Mouse (Mus musculus) CH12.LX (cell line): ENCODE data around the gene Ung. TPM values are rescaled to one million over a fixed set of nuclear protein-coding genes. Genes with fewer than 3 reads are reported as not detected.
A peak's percentile ranks its signal among the peaks of the same experiment; 100 is the strongest.

Experiments used
- DNase-seq: peaks from one replicate; pipeline ENCODE4 v3.0.0-alpha.2; 2013; ENCODE audit errors: extremely low read depth
- H3K27ac ChIP-seq: 2 replicates; pipeline ENCODE4 v1.5.1; 2012; ENCODE audit warnings: low read depth, mild to moderate bottlenecking, control low read depth, moderate library complexity; ENCODE audit not compliant: insufficient read depth
- H3K27me3 ChIP-seq: replicated peaks from 2 replicates; pipeline ENCODE3; 2012; ENCODE audit warnings: inconsistent platforms
- H3K36me3 ChIP-seq, 2 experiments: replicated peaks in 1 of 2; 2 replicates each; pipeline versions ENCODE3 to v1.6.1; 2012; ENCODE audit warnings: inconsistent platforms in 1 of 2, low read length in 1 of 2, mild to moderate bottlenecking in 1 of 2, mixed read lengths in 1 of 2, moderate library complexity in 1 of 2; ENCODE audit not compliant: control insufficient read depth in 1 of 2, insufficient read depth in 1 of 2
- H3K4me1 ChIP-seq, 2 experiments: 2 replicates each; pipeline ENCODE4 v1.6.1; 2012; ENCODE audit warnings: inconsistent platforms in 1 of 2, moderate library complexity in 1 of 2; ENCODE audit not compliant: insufficient read depth in 2 of 2, control insufficient read depth in 1 of 2
- H3K4me2 ChIP-seq: 2 replicates; pipeline ENCODE4 v1.6.1; 2012; ENCODE audit warnings: low read depth, mild to moderate bottlenecking, control low read depth; ENCODE audit not compliant: poor library complexity, insufficient read depth, severe bottlenecking
- H3K4me3 ChIP-seq, 3 experiments: fragments of 150-350 bp in 1 of 3; sonication (generic) in 1 of 3; replicated peaks in 1 of 3; 2 replicates each; pipeline versions ENCODE3 to v1.5.1; 2011 to 2012; ENCODE audit warnings: low read depth in 2 of 3, low read length in 2 of 3, mild to moderate bottlenecking in 2 of 3, moderate library complexity in 2 of 3, control low read depth in 1 of 3, improper control_type of control experiment in 1 of 3, inconsistent platforms in 1 of 3, mixed read lengths in 1 of 3; ENCODE audit not compliant: poor library complexity in 1 of 3
- H3K79me2 ChIP-seq: replicated peaks from 2 replicates; pipeline ENCODE4 v1.6.1; 2012; ENCODE audit warnings: mild to moderate bottlenecking, moderate library complexity; ENCODE audit not compliant: control insufficient read depth, poor library complexity, insufficient read depth, severe bottlenecking; ENCODE audit errors: extremely low read depth
- H3K9ac ChIP-seq: 2 replicates; pipeline ENCODE4 v1.6.1; 2012; ENCODE audit warnings: low read depth, mild to moderate bottlenecking, control low read depth, moderate library complexity; ENCODE audit not compliant: insufficient read depth
- H3K9me3 ChIP-seq: replicated peaks from 2 replicates; pipeline ENCODE3; 2012; ENCODE audit warnings: low read length, inconsistent platforms, mixed read lengths
- CHD1 ChIP-seq: IDR thresholded peaks from 2 replicates; pipeline ENCODE4 v1.6.1; 2012; ENCODE audit warnings: low read depth, low read length, improper control_type of control experiment, inconsistent platforms
- CTCF ChIP-seq, 2 experiments: IDR thresholded peaks in 1 of 2; conservative IDR thresholded peaks in 1 of 2; 2 replicates each; pipeline ENCODE4 v1.5.1; 2011 to 2012; ENCODE audit warnings: low read depth in 2 of 2, low read length in 2 of 2, improper control_type of control experiment in 1 of 2, inconsistent platforms in 1 of 2, mild to moderate bottlenecking in 1 of 2, moderate library complexity in 1 of 2
- E2F4 ChIP-seq: IDR thresholded peaks from 2 replicates; pipeline ENCODE4 v1.6.1; 2011; ENCODE audit warnings: low read depth, low read length, improper control_type of control experiment; ENCODE audit not compliant: insufficient replicate concordance
- ELF1 ChIP-seq: IDR thresholded peaks from 2 replicates; pipeline ENCODE4 v1.6.1; 2014; ENCODE audit warnings: low read depth, mild to moderate bottlenecking, inconsistent platforms, low read length, improper control_type of control experiment
- EP300 ChIP-seq: IDR thresholded peaks from 2 replicates; pipeline ENCODE4 v1.6.1; 2011; ENCODE audit warnings: low read length, improper control_type of control experiment
- IRF4 ChIP-seq: IDR thresholded peaks from 2 replicates; pipeline ENCODE4 v1.6.1; 2014; ENCODE audit warnings: low read depth, mild to moderate bottlenecking, inconsistent platforms, low read length, improper control_type of control experiment
- JUN ChIP-seq: IDR thresholded peaks from 2 replicates; pipeline ENCODE4 v1.6.1; 2011; ENCODE audit warnings: low read depth, mild to moderate bottlenecking, low read length, improper control_type of control experiment, moderate library complexity; ENCODE audit not compliant: insufficient read depth
- KAT2A ChIP-seq: IDR thresholded peaks from 2 replicates; pipeline ENCODE4 v1.6.1; 2012; ENCODE audit warnings: low read length, improper control_type of control experiment, inconsistent platforms; ENCODE audit not compliant: insufficient replicate concordance
- MAFK ChIP-seq: IDR thresholded peaks from 2 replicates; pipeline ENCODE4 v1.6.1; 2011; ENCODE audit warnings: low read length, improper control_type of control experiment; ENCODE audit not compliant: insufficient replicate concordance
- MAZ ChIP-seq: IDR thresholded peaks from 2 replicates; pipeline ENCODE4 v1.6.1; 2012; ENCODE audit warnings: low read depth, mild to moderate bottlenecking, inconsistent platforms, low read length, improper control_type of control experiment, moderate library complexity
- MEF2A ChIP-seq: IDR thresholded peaks from 2 replicates; pipeline ENCODE4 v1.6.1; 2014; ENCODE audit warnings: low read depth, mild to moderate bottlenecking, inconsistent platforms, low read length, improper control_type of control experiment, borderline replicate concordance
- NELFE ChIP-seq: IDR thresholded peaks from 2 replicates; pipeline ENCODE4 v1.6.1; 2011; ENCODE audit warnings: low read depth, low read length, improper control_type of control experiment
- PAX5 ChIP-seq: IDR thresholded peaks from 2 replicates; pipeline ENCODE4 v1.6.1; 2012; ENCODE audit warnings: low read length, inconsistent platforms, mixed read lengths
- POLR2A ChIP-seq: IDR thresholded peaks from 2 replicates; pipeline ENCODE4 v1.6.1; 2011; ENCODE audit warnings: low read depth, mild to moderate bottlenecking, improper control_type of control experiment, low read length
- SIN3A ChIP-seq: IDR thresholded peaks from 2 replicates; pipeline ENCODE4 v1.6.1; 2012; ENCODE audit warnings: low read length, improper control_type of control experiment, inconsistent platforms
- TBP ChIP-seq: conservative IDR thresholded peaks from 2 replicates; pipeline ENCODE4 v1.6.1; 2011; ENCODE audit warnings: low read depth, low read length, improper control_type of control experiment
- TCF12 ChIP-seq: IDR thresholded peaks from 2 replicates; pipeline ENCODE4 v1.6.1; 2014; ENCODE audit warnings: low read depth, mild to moderate bottlenecking, inconsistent platforms, low read length, improper control_type of control experiment
- UBTF ChIP-seq: IDR thresholded peaks from 2 replicates; pipeline ENCODE4 v1.6.1; 2012; ENCODE audit warnings: low read depth, mild to moderate bottlenecking, inconsistent platforms, low read length, improper control_type of control experiment, moderate library complexity
- ZC3H11A ChIP-seq: IDR thresholded peaks from 2 replicates; pipeline ENCODE4 v1.6.1; 2012; ENCODE audit warnings: low read depth, mild to moderate bottlenecking, inconsistent platforms, low read length, improper control_type of control experiment
- ZKSCAN1 ChIP-seq: IDR thresholded peaks from 2 replicates; pipeline ENCODE4 v1.6.1; 2012; ENCODE audit warnings: low read depth, inconsistent platforms, low read length, improper control_type of control experiment, borderline replicate concordance
- dilution Hi-C: fragments of 300-500 bp; cut with MboI; formaldehyde crosslinking; loops from 2 replicates; pipeline ENCODE4 v1.14.3; 2020; ENCODE audit warnings: low sequenced_read_pairs; ENCODE audit not compliant: extremely low pct_unique_long_range_greater_than_20kb, extremely low pct_ligation_motif_present
- in situ Hi-C: fragments of 300-500 bp; cut with MboI; formaldehyde crosslinking; loops from 3 replicates; pipeline ENCODE4 v1.14.3; 2019; ENCODE audit warnings: low sequenced_read_pairs, low pct_ligation_motif_present, low pct_unique_long_range_greater_than_20kb, mixed read lengths
- polyA plus RNA-seq: library from polyadenylated mRNA; unstranded; fragments of >175 nt; gene quantifications from 2 replicates; pipeline ENCODE4 v1.2.1, GENCODE M21; 2012; ENCODE audit warnings: low read depth; ENCODE audit not compliant: insufficient read length
- total RNA-seq, 2 experiments: library from RNA; depleted of rRNA; stranded (reverse); fragments of 300-350 nt in 1 of 2; fragments of >200 nt in 1 of 2; gene quantifications; 2 replicates each; pipeline ENCODE4 v1.2.3; 2012 to 2014

Ung gene
- total and polyA plus RNA-seq, 3 experiments: 39.1 to 91.9 (median 51.9) TPM

GRCm38 (mm10) chr5:114134091-114134534 is 3.9 kb downstream of the Ung start (continued):
- no peak for TF ChIP-seq MEF2A

DNA sequence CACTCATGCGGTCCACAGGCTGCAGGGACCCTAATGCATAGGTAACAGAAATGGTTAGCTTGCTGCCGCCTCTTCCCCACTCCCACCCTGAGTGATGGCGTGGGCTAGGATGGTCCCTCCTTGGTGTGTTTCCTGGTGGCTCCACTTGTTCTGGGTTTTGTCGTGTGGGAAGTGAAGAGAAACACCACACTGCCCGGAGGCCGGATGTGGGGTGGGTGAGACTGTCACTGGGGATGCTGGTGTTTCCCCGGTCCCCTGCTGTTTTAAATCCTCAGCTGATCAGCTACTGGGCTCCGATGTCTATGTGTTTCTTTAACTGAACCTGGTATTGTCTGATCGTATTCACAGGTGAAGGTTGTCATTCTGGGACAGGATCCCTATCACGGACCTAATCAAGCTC is 5.3 kb downstream of the Ung start:
- dilution Hi-C loops: no loop called here
- Histone ChIP-seq H3K27ac (peak overlapping the region; percentile 3), H3K9me3 (no peaks in the 10 kb centered on the region), H3K4me1 (peaks cover 3 to 43% of the 10 kb centered on the region in 2 experiments; a peak in 3 of 4 replicates), H3K4me3 (no peak overlapping the region), H3K36me3 (peaks cover 47 to 77% of the 10 kb centered on the region in 2 experiments), H3K9ac (no peak overlapping the region), H3K4me2 (no peak overlapping the region), H3K27me3 (no peaks in the 10 kb centered on the region), H3K79me2 (peaks cover 9% of the 10 kb centered on the region)
- in situ Hi-C loops: no loop called here
- peak; percentile 62 for DNase-seq
- TF ChIP-seq SIN3A: 0 out of 2 replicates have a peak, but pooled peaks have one; percentile 15
- no peak for TF ChIP-seq EP300

- peaks cover 47 to 79% of the 10 kb centered on the region in 2 experiments for H3K36me3 ChIP-seq
- no peak for DNase-seq
- H3K4me1 ChIP-seq: peaks cover 3 to 49% of the 10 kb centered on the region in 2 experiments; a peak in 3 of 4 replicates
- no peak overlapping the region for H3K9ac ChIP-seq
- dilution Hi-C loops (no loop called here), in situ Hi-C loops (no loop called here)
- no peaks in the 10 kb centered on the region for H3K9me3 ChIP-seq
- no peak overlapping the region for H3K27ac ChIP-seq
- no peak overlapping the region for H3K4me3 ChIP-seq
- no peaks in the 10 kb centered on the region for H3K27me3 ChIP-seq
- no peak overlapping the region for H3K4me2 ChIP-seq
- H3K79me2 ChIP-seq: peaks cover 6% of the 10 kb centered on the region
- no peak for TF ChIP-seq ELF1
Observed at GRCm38 (mm10) chr5:114137481-114138276, 7.5 kb downstream of the Ung start.

DNA sequence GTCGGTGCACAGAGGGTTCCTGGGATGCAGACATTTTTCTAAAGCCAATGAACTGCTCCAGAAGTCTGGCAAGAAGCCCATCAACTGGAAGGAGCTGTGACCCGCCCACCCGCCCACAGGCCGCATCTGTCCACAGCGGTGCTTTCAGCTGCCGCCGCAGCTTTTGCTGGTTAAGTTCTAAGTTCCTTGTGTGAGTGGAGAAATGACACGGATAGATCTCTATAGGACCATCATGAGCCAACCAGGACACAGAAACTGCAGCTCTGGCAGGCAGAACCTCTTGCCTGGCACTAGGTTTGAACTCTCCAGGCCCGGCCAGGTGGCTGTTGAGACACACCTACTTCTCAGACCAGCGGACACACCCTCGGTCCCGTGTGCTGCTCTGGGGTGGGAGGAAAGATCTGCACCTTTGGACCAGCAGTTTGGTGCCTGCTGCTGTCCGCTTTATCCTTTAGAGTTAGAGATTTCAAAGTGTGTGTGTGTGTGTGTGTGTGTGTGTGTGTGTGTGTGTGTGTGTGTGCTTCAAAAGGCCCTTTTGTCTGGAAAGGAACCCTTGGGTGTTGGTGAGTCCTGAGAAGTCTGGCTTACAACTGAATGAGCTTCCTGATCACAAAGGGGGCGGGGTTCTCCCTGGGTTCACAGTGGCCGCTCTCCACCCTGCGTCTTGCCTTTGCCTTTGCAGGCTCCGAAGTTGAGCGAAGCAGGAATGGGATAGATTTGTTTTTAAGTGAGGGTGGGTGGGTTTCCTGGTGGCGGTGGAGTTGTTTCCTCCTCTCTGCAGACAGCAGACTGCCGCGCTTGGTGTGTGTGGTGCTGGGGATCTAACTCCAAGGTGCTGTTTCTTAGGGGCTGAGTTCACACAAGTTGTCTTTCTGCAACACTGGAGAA is 8.3 kb downstream of the Ung start:
- Histone ChIP-seq H3K79me2 (peaks cover 2% of the 10 kb centered on the region; the same call in 1 of the 2 replicates), H3K4me1 (peaks cover 1 to 49% of the 10 kb centered on the region in 2 experiments; a peak in 3 of 4 replicates), H3K27ac (no peak overlapping the region), H3K36me3 (peaks cover 47 to 72% of the 10 kb centered on the region in 2 experiments), H3K4me3 (no peak overlapping the region), H3K9me3 (no peaks in the 10 kb centered on the region), H3K27me3 (no peaks in the 10 kb centered on the region), H3K9ac (no peak overlapping the region), H3K4me2 (no peak overlapping the region)
- DNase-seq: no peak
- dilution Hi-C loops: no loop called here
- in situ Hi-C loops: no loop called here
- TF ChIP-seq MEF2A (no peak), MAFK (no peak), ZKSCAN1 (no peak), CHD1 (no peak), PAX5 (no peak), NELFE (no peak), IRF4 (no peak), POLR2A (no peak), E2F4 (no peak), TCF12 (no peak), KAT2A (no peak), CTCF (conservative IDR thresholded peaks at IDR 0.05 in 1 of 2, IDR thresholded peaks at IDR 0.05 in 1 of 2; ENCODE audit: low read depth in 2 of 2, low read length in 2 of 2) (no peak), TBP (no peak), JUN (no peak), ZC3H11A (no peak), UBTF (no peak), MAZ (no peak)
